Mouse (Mus musculus) midbrain, embryonic 10.5 days (tissue): ENCODE data around the gene Dxo. TPM values are rescaled to one million over a fixed set of nuclear protein-coding genes. Genes with fewer than 3 reads are reported as not detected.
"Not testable (repeated sequence)": the region's sequence is repeated elsewhere in the genome, so short reads cannot be mapped to it uniquely, and the experiment has no call there.

Experiments
- DNase-seq: peaks from one replicate; pipeline ENCODE4 v3.0.0-alpha.2; 2017; ENCODE audit warnings: low spot score
- H3K27ac ChIP-seq: fragments of 300-500 bp; sonication (generic); replicated peaks from 2 replicates; pipeline ENCODE4 v1.5.1; 2016; ENCODE audit warnings: mild to moderate bottlenecking
- H3K27me3 ChIP-seq: fragments of 300-500 bp; sonication (generic); 2 replicates; pipeline ENCODE4 v1.6.1; 2016; ENCODE audit warnings: low read depth, mild to moderate bottlenecking; ENCODE audit not compliant: poor library complexity, severe bottlenecking
- H3K36me3 ChIP-seq: fragments of 300-500 bp; sonication (generic); 2 replicates; pipeline ENCODE4 v1.6.1; 2016; ENCODE audit warnings: mild to moderate bottlenecking, moderate library complexity
- H3K4me1 ChIP-seq: fragments of 300-500 bp; sonication (generic); 2 replicates; pipeline ENCODE4 v1.6.1; 2016
- H3K4me3 ChIP-seq: fragments of 300-500 bp; sonication (generic); 2 replicates; pipeline ENCODE4 v1.5.1; 2016; ENCODE audit warnings: mild to moderate bottlenecking, moderate library complexity
- H3K9me3 ChIP-seq: fragments of 300-500 bp; sonication (generic); replicated peaks from 2 replicates; pipeline ENCODE4 v1.6.1; 2016; ENCODE audit warnings: mild to moderate bottlenecking
- WGBS: fragments of 180-500 bp; shearing (Covaris S2); methylation state at CpG from one replicate; pipeline ENCODE4 v1.1.7; 2016; 5-methylcytosine and 5-hydroxymethylcytosine counted together
- polyA plus RNA-seq: library from polyadenylated mRNA; unstranded; fragments of >200 nt; fragmentation: Nextera tagmentation; extraction: Ambion mirVana; gene quantifications from 2 replicates; pipeline ENCODE4 v1.2.1, GENCODE M21; 2016

The Dxo gene
- 81.2 and 88.1 TPM in 2 replicates for polyA plus RNA-seq

DNA sequence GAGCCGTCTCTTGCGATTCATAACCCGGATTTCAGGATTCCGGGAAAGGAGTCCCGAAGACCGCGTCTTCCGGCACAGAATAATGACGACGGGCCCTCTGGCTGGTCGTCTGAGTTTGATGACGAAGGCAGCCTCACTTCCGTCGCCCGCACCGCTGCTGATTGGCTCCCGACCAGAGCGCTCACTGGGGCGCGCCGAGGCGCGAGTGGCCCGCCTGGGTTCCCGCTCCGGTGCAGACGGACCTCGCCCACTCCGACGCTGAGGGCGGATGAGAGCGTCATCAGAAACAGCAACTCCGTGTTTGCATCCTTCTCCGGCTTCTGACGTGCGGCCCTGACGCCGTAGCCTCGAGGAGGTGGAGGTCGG is at the start of gene Dxo, which contains the start of gene Stk19:
Gene Dxo (plus strand): TSS at position 164 of the 366 bp plus-strand sequence.
Gene Stk19 (minus strand): TSS at position 90 of the 366 bp plus-strand sequence.
- peaks cover 34% of the 10 kb centered on the region for H3K4me1 ChIP-seq
- peak within 1 kb of the TSS; percentile 84 for H3K27ac ChIP-seq
- peak; percentile 98 for DNase-seq
- no peaks in the 10 kb centered on the region for H3K9me3 ChIP-seq
- H3K27me3 ChIP-seq: no peaks in the 10 kb centered on the region
- under 1% methylated on average over 40 of the region's 40 CpGs for WGBS
- peaks cover 70% of the 10 kb centered on the region for H3K36me3 ChIP-seq
- peak within 1 kb of the TSS; percentile 84 for H3K4me3 ChIP-seq

DNA sequence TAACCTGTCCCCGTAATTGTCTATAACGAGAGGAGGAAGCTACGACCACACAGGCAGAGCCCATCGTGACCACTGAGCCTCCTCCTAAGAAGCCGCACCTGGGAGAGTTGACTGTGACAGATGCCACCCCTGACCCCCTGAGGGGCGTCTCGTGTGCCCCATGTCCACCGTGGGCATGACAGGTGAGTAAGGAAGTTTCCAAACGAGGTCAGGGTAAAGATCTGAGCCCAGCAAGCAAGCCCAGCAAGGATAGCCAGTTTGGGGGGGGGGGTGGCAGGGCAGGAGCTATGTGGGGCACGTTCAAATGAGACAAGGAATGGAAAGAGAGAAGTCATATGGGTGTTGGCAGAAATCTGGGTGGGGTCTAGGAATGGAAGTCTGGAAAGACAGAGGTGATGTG is 41.8 kb upstream of the Dxo start:
- H3K36me3 ChIP-seq: no peaks in the 10 kb centered on the region
- H3K9me3 ChIP-seq: peaks cover 12% of the 10 kb centered on the region; the same call in 1 of the 2 replicates
- no peaks in the 10 kb centered on the region for H3K27me3 ChIP-seq
- H3K4me3 ChIP-seq: no peak overlapping the region
- H3K27ac ChIP-seq: no peak overlapping the region
- 91% methylated on average over 10 of the region's 10 CpGs for WGBS
- H3K4me1 ChIP-seq: no peaks in the 10 kb centered on the region
- no peak for DNase-seq

- Histone ChIP-seq H3K9me3 (peaks cover 12% of the 10 kb centered on the region; the same call in 1 of the 2 replicates), H3K27ac (no peak overlapping the region), H3K36me3 (no peaks in the 10 kb centered on the region), H3K4me3 (no peak overlapping the region), H3K4me1 (no peaks in the 10 kb centered on the region), H3K27me3 (no peaks in the 10 kb centered on the region)
- 65% methylated on average over 9 of the region's 9 CpGs for WGBS
- no peak for DNase-seq
Observed at GRCm38 (mm10) chr17:34795633-34796032, 41.2 kb upstream of the Dxo start.

- DNase-seq: no peak
- no peaks in the 10 kb centered on the region for H3K4me1 ChIP-seq
- WGBS: 86% methylated on average over 8 of the region's 8 CpGs
Observed at GRCm38 (mm10) chr17:34796311-34797140, 40.3 kb upstream of the Dxo start.

GRCm38 (mm10) chr17:34797211-34797995 is 39.4 kb upstream of the Dxo start:
- H3K27me3 ChIP-seq, H3K4me3 ChIP-seq, H3K9me3 ChIP-seq, H3K27ac ChIP-seq, DNase-seq, H3K36me3 ChIP-seq, H3K4me1 ChIP-seq: not testable (repeated sequence)
- 86% methylated on average over 10 of the region's 10 CpGs for WGBS

More at GRCm38 (mm10) chr17:34796311-34797140, 40.3 kb upstream of the Dxo start:
- no peak overlapping the region for H3K27ac ChIP-seq
- H3K4me3 ChIP-seq: no peak overlapping the region
- H3K27me3 ChIP-seq: no peaks in the 10 kb centered on the region
- 0 out of 2 replicates have a peak, but pooled peaks cover 10% of the 10 kb centered on the region for H3K9me3 ChIP-seq
- H3K36me3 ChIP-seq: no peaks in the 10 kb centered on the region

DNA sequence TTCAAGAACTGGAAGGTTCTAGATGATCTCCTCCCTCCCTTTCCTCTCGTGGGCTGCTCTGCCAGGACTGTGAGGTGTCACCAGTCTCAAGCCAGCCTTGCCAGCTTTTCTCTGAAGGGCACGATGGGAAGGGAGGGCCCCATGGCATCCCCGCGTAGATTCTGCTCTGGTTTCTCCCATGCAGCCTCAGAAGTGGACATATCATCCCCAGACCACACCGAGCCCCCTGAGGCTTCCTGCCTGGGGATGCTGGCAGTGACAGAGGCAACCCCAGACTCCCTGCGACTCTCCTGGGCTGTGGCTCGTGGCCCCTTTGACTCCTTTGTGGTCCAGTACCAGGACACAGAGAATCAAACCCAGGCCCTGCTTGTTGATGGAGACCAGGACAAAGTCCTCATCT is 38.7 kb upstream of the Dxo start:
- not testable (repeated sequence) for H3K4me3 ChIP-seq, H3K27me3 ChIP-seq, H3K27ac ChIP-seq, H3K9me3 ChIP-seq, DNase-seq, H3K36me3 ChIP-seq, H3K4me1 ChIP-seq
- WGBS: 82% methylated on average over 7 of the region's 7 CpGs

- no peak overlapping the region for H3K4me3 ChIP-seq
- 0 out of 2 replicates have a peak, but pooled peaks cover 7% of the 10 kb centered on the region for H3K9me3 ChIP-seq
- H3K36me3 ChIP-seq: no peaks in the 10 kb centered on the region
- no peaks in the 10 kb centered on the region for H3K27me3 ChIP-seq
- H3K27ac ChIP-seq: no peak overlapping the region
- no peak for DNase-seq
- 90% methylated on average over 17 of the region's 17 CpGs for WGBS
- H3K4me1 ChIP-seq: no peaks in the 10 kb centered on the region
Observed at GRCm38 (mm10) chr17:34798866-34799530, 37.8 kb upstream of the Dxo start.

GRCm38 (mm10) chr17:34799531-34799925 is 37.3 kb upstream of the Dxo start:
- Histone ChIP-seq H3K4me1 (no peaks in the 10 kb centered on the region), H3K9me3 (0 out of 2 replicates have a peak, but pooled peaks cover 7% of the 10 kb centered on the region), H3K27ac (no peak overlapping the region), H3K27me3 (no peaks in the 10 kb centered on the region), H3K36me3 (no peaks in the 10 kb centered on the region), H3K4me3 (no peak overlapping the region)
- DNase-seq: no peak
- WGBS: 90% methylated on average over 4 of the region's 4 CpGs

DNA sequence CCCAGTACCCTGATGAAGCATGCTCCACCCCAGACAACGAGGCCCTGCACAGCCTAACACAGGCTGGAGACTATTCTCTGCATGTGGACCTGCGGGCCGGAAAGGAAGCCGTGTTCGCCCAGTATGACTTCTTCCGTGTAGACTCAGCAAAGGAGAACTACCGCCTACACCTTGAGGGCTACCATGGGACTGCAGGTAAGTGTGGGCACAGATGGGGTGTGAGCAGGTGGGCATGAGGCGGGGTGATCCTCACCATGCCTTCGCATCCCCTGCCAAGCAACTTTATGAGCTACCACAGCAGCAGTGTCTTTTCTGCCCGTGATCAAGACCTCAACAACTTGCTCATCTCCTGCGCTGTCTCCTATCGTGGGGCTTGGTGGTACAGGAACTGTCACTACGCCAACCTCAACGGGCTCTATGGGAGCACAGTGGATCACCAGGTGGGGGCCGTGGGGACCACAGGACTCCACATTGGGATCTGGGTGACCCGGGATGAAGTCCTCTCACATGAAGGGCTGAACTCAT is 36.0 kb upstream of the Dxo start:
- WGBS: 94% methylated on average over 16 of the region's 16 CpGs
- not testable (repeated sequence) for H3K4me1 ChIP-seq, DNase-seq, H3K27ac ChIP-seq, H3K36me3 ChIP-seq, H3K27me3 ChIP-seq, H3K9me3 ChIP-seq, H3K4me3 ChIP-seq

DNA sequence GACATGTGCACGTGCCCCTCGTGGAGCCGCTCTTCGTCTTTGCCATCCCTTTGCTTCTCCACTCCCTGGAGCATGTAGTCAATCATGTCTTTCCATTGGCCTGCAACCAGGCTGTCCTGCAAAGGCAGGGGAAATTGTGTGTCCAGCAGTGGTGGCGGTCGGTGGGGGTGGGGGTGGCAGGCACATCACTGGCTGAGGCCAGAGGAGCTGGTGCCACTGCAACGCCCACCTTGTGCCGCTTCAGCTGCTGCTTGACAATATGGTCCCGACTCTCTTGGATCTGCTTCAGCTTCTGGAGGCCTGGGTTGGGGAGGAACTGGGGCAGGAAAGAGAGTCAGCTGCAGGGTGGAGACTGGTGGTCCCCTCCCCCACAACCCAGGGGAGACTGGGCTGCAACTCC is 34.1 kb upstream of the Dxo start:
- not testable (repeated sequence) for H3K4me1 ChIP-seq, H3K4me3 ChIP-seq, H3K27me3 ChIP-seq, H3K27ac ChIP-seq, DNase-seq, H3K36me3 ChIP-seq, H3K9me3 ChIP-seq
- 92% methylated on average over 9 of the region's 9 CpGs for WGBS

DNA sequence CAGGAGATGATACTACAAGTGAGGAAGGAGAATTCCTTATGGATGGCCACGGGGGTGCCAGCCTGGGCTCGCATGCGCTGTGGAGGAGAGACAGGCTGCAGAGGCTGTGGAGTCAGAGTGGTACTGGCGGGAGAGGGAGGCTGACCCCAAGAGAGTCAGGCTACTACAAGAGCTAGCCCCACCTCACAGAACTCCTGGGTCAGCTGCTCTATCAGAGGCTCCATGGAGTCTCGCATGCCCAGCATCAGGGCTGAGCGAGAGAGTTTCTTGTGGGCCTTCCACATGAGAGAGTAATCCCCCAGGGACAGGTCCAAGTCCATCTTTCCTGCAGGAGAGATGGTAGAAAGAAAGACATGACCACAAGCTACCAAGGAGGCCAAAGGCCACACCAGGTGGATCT is 33.5 kb upstream of the Dxo start:
- WGBS: 92% methylated on average over 6 of the region's 6 CpGs
- not testable (repeated sequence) for H3K27me3 ChIP-seq, H3K9me3 ChIP-seq, H3K4me3 ChIP-seq, H3K27ac ChIP-seq, H3K4me1 ChIP-seq, DNase-seq, H3K36me3 ChIP-seq

GRCm38 (mm10) chr17:34804301-34804700 is 32.5 kb upstream of the Dxo start, which contains the start of gene Cyp21a1:
Gene Cyp21a1 (minus strand): TSS chr17:34804561.
- not testable (repeated sequence) for H3K36me3 ChIP-seq, H3K27me3 ChIP-seq, H3K4me1 ChIP-seq, DNase-seq, H3K27ac ChIP-seq, H3K9me3 ChIP-seq, H3K4me3 ChIP-seq
- WGBS: 84% methylated on average over 6 of the region's 6 CpGs
